8 mouse cellular contexts compared by ENCODE assay signal in genomic region chr12:27062061-27062461, GRCm38 (mm10).
DNase-seq lines count a peak whose midpoint lies in the region; ATAC-seq lines count a peak whose summit lies in the region.

No protein-coding gene starts in this region.

- DNase-seq in gastrocnemius, postnatal 10 days: peak; percentile 14
- no peak for DNase-seq in gastrocnemius, postnatal 25 days
- DNase-seq in Muller cell, postnatal 12 days (ENCODE audit: inconsistent ontology term): peak; percentile 27
- peak; percentile 87 for DNase-seq in forebrain, embryonic 11.5 days (ENCODE audit: low spot score)
- peak; percentile 50 to 63 for DNase-seq in layer of hippocampus, postnatal 10 days (ENCODE audit: low spot score in 2 of 2)
- DNase-seq in midbrain, embryonic 11.5 days (ENCODE audit: low spot score, missing footprints): peak; percentile 97
- DNase-seq in ovary, postnatal 14 days (ENCODE audit: low spot score): no peak
- DNase-seq in thymus, postnatal 25 days: no peak

- no peaks in the 10 kb centered on the region for H3K9me3 ChIP-seq in forebrain, embryonic 11.5 days (ENCODE audit: control insufficient read depth, low read length)
- H3K9me3 ChIP-seq in midbrain, embryonic 11.5 days (ENCODE audit: control insufficient read depth, low read length): no peaks in the 10 kb centered on the region

- peak overlapping the region; percentile 5 for H3K4me3 ChIP-seq in forebrain, embryonic 11.5 days (ENCODE audit: low read depth, low read length)
- H3K4me3 ChIP-seq in midbrain, embryonic 11.5 days (ENCODE audit: low read depth, low read length): peak overlapping the region; percentile 23

- peaks cover 38% of the 10 kb centered on the region for H3K4me1 ChIP-seq in forebrain, embryonic 11.5 days (replicated peaks; ENCODE audit: control insufficient read depth, insufficient read depth, low read length)
- peaks cover 54% of the 10 kb centered on the region for H3K4me1 ChIP-seq in midbrain, embryonic 11.5 days (ENCODE audit: control insufficient read depth, insufficient read depth, low read length)

- no peaks in the 10 kb centered on the region for H3K27me3 ChIP-seq in forebrain, embryonic 11.5 days (ENCODE audit: control insufficient read depth, insufficient read depth, low read length)
- no peaks in the 10 kb centered on the region for H3K27me3 ChIP-seq in midbrain, embryonic 11.5 days (ENCODE audit: control insufficient read depth, insufficient read depth, low read length)

- WGBS in forebrain, embryonic 11.5 days: 2% methylated on average over 10 of the region's 10 CpGs
- WGBS in midbrain, embryonic 11.5 days: 0% methylated on average over 10 of the region's 10 CpGs

- H3K27ac ChIP-seq in forebrain, embryonic 11.5 days (ENCODE audit: low read depth, low read length): peak overlapping the region; percentile 87
- H3K27ac ChIP-seq in midbrain, embryonic 11.5 days (ENCODE audit: low read depth, low read length): peak overlapping the region; percentile 97

- H3K36me3 ChIP-seq in forebrain, embryonic 11.5 days (ENCODE audit: control insufficient read depth, insufficient read depth, low read length): no peaks in the 10 kb centered on the region
- no peaks in the 10 kb centered on the region for H3K36me3 ChIP-seq in midbrain, embryonic 11.5 days (ENCODE audit: control insufficient read depth, insufficient read depth, low read length)

- H3K4me2 ChIP-seq in forebrain, embryonic 11.5 days (ENCODE audit: low read depth, low read length, severe bottlenecking): peak overlapping the region; percentile 43
- peak overlapping the region; percentile 60 for H3K4me2 ChIP-seq in midbrain, embryonic 11.5 days

- H3K9ac ChIP-seq in forebrain, embryonic 11.5 days (ENCODE audit: low read length): peak overlapping the region; percentile 57
- peak overlapping the region; percentile 78 for H3K9ac ChIP-seq in midbrain, embryonic 11.5 days (ENCODE audit: low read length)

- peak; percentile 78 for ATAC-seq in forebrain, embryonic 11.5 days (replicated peaks; ENCODE audit: low FRiP score)
- ATAC-seq in midbrain, embryonic 11.5 days (ENCODE audit: low FRiP score): peak; percentile 65

Comparison
In these comparisons a context has a peak if more than half of its experiments do, and no peak if none do; other contexts are left out.
1. DNase-seq: peak in gastrocnemius, postnatal 10 days (single experiment), Muller cell, postnatal 12 days (single experiment), forebrain, embryonic 11.5 days (single experiment), layer of hippocampus, postnatal 10 days (2 of 2) and midbrain, embryonic 11.5 days (single experiment); none in gastrocnemius, postnatal 25 days (single experiment), ovary, postnatal 14 days (single experiment) and thymus, postnatal 25 days (single experiment).